Mouse (Mus musculus) megakaryocyte, embryonic 14.5 days (primary cell): ENCODE measurements at regions not wholly inside any gene's neighbourhood (a gene's known extent, or its start where the extent isn't known, plus 50 kb on each side); places are given as distances from the start of the nearest gene placed in this dataset.

Experiments
- FLI1 ChIP-seq: IDR thresholded peaks from 2 replicates; pipeline ENCODE4 v1.6.1; 2012; ENCODE audit warnings: low read length, inconsistent platforms, mixed read lengths
- GATA1 ChIP-seq: IDR thresholded peaks from 3 replicates; pipeline ENCODE4 v1.6.1; 2012; ENCODE audit warnings: mixed read lengths, low read length, inconsistent platforms, borderline replicate concordance

DNA sequence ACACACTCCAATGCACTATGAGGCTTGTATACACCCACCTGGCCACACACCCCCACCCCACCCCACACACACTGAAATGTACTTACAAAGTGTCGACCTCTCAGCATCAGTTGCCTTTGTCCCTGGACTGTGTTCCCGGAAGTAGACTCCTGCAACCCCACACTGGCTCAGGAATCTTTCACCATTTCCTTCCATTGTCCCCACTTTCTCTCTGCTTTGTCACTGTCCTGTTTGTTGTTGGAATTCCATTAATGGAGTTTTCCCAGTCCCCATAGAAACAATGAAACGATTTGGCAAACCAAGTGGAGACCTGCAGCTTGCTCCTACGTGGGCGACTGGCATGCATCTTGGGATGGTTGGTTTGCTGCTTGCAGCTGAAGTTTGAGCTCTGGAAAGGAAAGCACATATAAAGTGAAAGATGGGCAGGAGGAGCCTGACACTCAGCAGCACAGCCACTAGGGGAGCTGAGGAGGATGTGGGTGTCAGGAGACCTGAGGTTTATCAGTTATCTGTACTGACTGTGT is 65.2 kb upstream of the Jun start:
- TF ChIP-seq GATA1 (no peak), FLI1 (no peak)
